Mouse (Mus musculus) layer of hippocampus, postnatal 10 days (tissue): ENCODE data around the gene Tecr. TPM values are rescaled to one million over a fixed set of nuclear protein-coding genes. Genes with fewer than 3 reads are reported as not detected.

Experiments
- DNase-seq, 2 experiments: peaks; one replicate each; pipeline ENCODE4 v3.0.0; 2021; ENCODE audit warnings: low spot score in 2 of 2
- long read RNA-seq: library from polyadenylated mRNA; stranded (forward); transcript quantifications from one replicate; pipeline ENCODE4 v2.0.0, GENCODE M21; 2023
- total RNA-seq, 2 experiments: library from RNA; stranded (reverse); gene quantifications; 2 replicates each; pipeline ENCODE4 v1.2.3; 2021

Tecr gene
- 100 to 1,000 TPM; 532 to 604 TPM for total RNA-seq
- long read RNA-seq, transcript Tecr-205 (8 exons, 878 nt), result minor isoform, 8 of 944 reads
- long read RNA-seq, transcript Tecr-203 (12 exons, 1,120 nt), result major isoform, 570 of 944 reads
- long read RNA-seq, transcript Tecr-201 (13 exons, 1,158 nt), result minor isoform, 259 of 944 reads
- long read RNA-seq, partial matches to known transcripts, result 35 of 944 reads
- long read RNA-seq, other reads (novel, unspliced or antisense), result 70 of 944 reads

- peak; percentile 98 to 99 for DNase-seq
Measured at GRCm38 (mm10) chr8:83607661-83608397, at the start of gene Tecr, which contains the start of gene Dnajb1. Gene Tecr (minus strand): TSS chr8:83607971. Gene Dnajb1 (plus strand): TSS chr8:83608193.

- no peak for DNase-seq
Measured at GRCm38 (mm10) chr8:83656484-83657246, 48.9 kb upstream of the Tecr start.

GRCm38 (mm10) chr8:83656043-83656442 is 48.3 kb upstream of the Tecr start:
- DNase-seq, result no peak

GRCm38 (mm10) chr8:83654725-83655124 is 47.0 kb upstream of the Tecr start:
- no peak for DNase-seq

- no peak for DNase-seq
Measured at GRCm38 (mm10) chr8:83653662-83654017, 45.9 kb upstream of the Tecr start.

- no peak for DNase-seq
Measured at GRCm38 (mm10) chr8:83652744-83653661, 45.2 kb upstream of the Tecr start.

GRCm38 (mm10) chr8:83652030-83652743 is 44.4 kb upstream of the Tecr start, which contains the start of gene Gipc1:
Gene Gipc1 (plus strand): TSS chr8:83652677.
- peak; percentile 94 to 97 for DNase-seq

- DNase-seq, result no peak
Measured at GRCm38 (mm10) chr8:83649699-83650098, 41.9 kb upstream of the Tecr start.

- DNase-seq, result no peak
Measured at GRCm38 (mm10) chr8:83648031-83648430, 40.3 kb upstream of the Tecr start.

- no peak for DNase-seq
Measured at GRCm38 (mm10) chr8:83647511-83647910, 39.7 kb upstream of the Tecr start.

GRCm38 (mm10) chr8:83639649-83640048 is 31.9 kb upstream of the Tecr start:
- DNase-seq, result no peak

- no peak for DNase-seq
Measured at GRCm38 (mm10) chr8:83638856-83639255, 31.1 kb upstream of the Tecr start.

- DNase-seq, result no peak
Measured at GRCm38 (mm10) chr8:83632083-83632707, 24.4 kb upstream of the Tecr start.

- no peak for DNase-seq
Measured at GRCm38 (mm10) chr8:83625676-83626299, 18.0 kb upstream of the Tecr start.

- DNase-seq, result no peak
Measured at GRCm38 (mm10) chr8:83624739-83625138, 17.0 kb upstream of the Tecr start.

GRCm38 (mm10) chr8:83623549-83623948 is 15.8 kb upstream of the Tecr start:
- no peak for DNase-seq

GRCm38 (mm10) chr8:83622389-83622989 is 14.7 kb upstream of the Tecr start:
- peak; percentile 91 to 94 for DNase-seq

- DNase-seq, result no peak
Measured at GRCm38 (mm10) chr8:83621691-83622388, 14.1 kb upstream of the Tecr start.
